ENCODE assay signal across 16 mouse cellular contexts in the genomic region with DNA sequence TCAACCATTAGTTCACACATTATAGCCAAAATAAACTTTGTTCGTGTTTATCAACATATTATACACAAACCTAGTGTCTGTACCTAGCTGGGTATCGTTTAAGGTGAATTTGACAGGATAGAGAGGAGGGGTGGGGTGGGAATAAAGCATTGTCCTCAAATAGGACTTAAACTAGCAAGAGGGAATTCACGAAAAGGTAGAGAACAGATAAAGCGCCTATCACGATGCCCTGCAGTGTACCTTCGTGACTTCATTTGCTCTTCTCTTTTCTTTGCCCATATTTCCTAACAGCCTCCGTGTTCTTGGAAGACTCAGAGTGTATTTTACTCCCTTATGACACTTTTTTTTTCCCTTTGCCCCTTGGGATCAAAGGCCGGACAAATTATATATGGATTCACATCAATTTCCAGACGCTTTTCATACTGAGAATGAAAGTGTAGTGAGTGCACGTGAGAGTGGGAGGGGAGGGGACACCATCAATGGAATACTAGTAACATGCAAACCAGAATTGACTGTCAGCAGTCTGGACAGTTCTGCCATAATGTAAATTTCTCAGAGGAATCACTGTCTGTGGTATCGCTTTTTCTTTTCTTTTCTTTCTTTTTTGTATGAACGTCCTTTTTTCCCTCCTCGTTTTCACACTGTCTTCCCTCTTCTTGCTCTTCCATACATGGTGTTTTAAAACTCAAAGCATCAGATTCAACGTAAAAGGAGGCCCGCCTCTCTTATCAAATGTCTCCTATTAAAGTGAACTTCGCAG. TPM values are rescaled to one million over a fixed set of nuclear protein-coding genes. Genes with fewer than 3 reads are reported as not detected.
DNase-seq lines count a peak whose midpoint lies in the region; ATAC-seq and TF ChIP-seq lines count a peak whose summit lies in the region.
"Had no signal": no experiment of that assay in that cellular context is flagged by ENCODE, and none has a peak within 500 bp of the region (broad histone marks: within the 10 kb centered on the region; RNA-seq: fewer than 3 reads in every experiment).

No protein-coding gene starts in this region.

- H3K27ac ChIP-seq in intestine, postnatal 0 days (ENCODE audit: low read depth, low read length): no peak overlapping the region
- no peak overlapping the region for H3K27ac ChIP-seq in intestine, embryonic 15.5 days
- H3K27ac ChIP-seq in limb, embryonic 11.5 days (replicated peaks; ENCODE audit: low read depth, low read length): 0 out of 2 replicates have a peak overlapping the region, but pooled peaks have one; percentile 62
- 0 out of 2 replicates have a peak overlapping the region, but pooled peaks have one; percentile 3 for H3K27ac ChIP-seq in midbrain, postnatal 0 days (ENCODE audit: low read depth, low read length)
- no peak overlapping the region for H3K27ac ChIP-seq in forebrain, embryonic 13.5 days
- H3K27ac ChIP-seq: liver, embryonic 14.5 days; macrophage had no signal

- no peaks in the 10 kb centered on the region for H3K36me3 ChIP-seq in intestine, postnatal 0 days (ENCODE audit: control insufficient read depth, insufficient read depth)
- no peaks in the 10 kb centered on the region for H3K36me3 ChIP-seq in intestine, embryonic 15.5 days
- H3K36me3 ChIP-seq in limb, embryonic 11.5 days (ENCODE audit: control insufficient read depth, insufficient read depth, low read length): no peaks in the 10 kb centered on the region; the same call in 1 of the 2 replicates
- no peaks in the 10 kb centered on the region for H3K36me3 ChIP-seq in midbrain, postnatal 0 days (ENCODE audit: insufficient read depth, low read length)
- H3K36me3 ChIP-seq in forebrain, embryonic 13.5 days (ENCODE audit: poor library complexity, severe bottlenecking): no peaks in the 10 kb centered on the region
- H3K36me3 ChIP-seq: heart, embryonic 10.5 days had no signal

- peak overlapping the region; percentile 5; the same call in 1 of the 2 replicates for H3K4me3 ChIP-seq in intestine, postnatal 0 days (ENCODE audit: low read depth, low read length)
- no peak overlapping the region for H3K4me3 ChIP-seq in intestine, embryonic 15.5 days (replicated peaks)
- 0 out of 2 replicates have a peak overlapping the region, but pooled peaks have one; percentile 5 for H3K4me3 ChIP-seq in limb, embryonic 11.5 days (ENCODE audit: low read depth, low read length)
- H3K4me3 ChIP-seq in midbrain, postnatal 0 days (ENCODE audit: low read depth, low read length): peak overlapping the region; percentile 16; the same call in 1 of the 2 replicates
- no peak overlapping the region for H3K4me3 ChIP-seq in forebrain, embryonic 13.5 days
- H3K4me3 ChIP-seq: myocyte had no signal

- peak; percentile 9 for DNase-seq in cerebellum, adult 9-10 months
- no peak for DNase-seq in cerebellum, adult 11 months
- peak; percentile 28 for DNase-seq in limb, embryonic 11.5 days (ENCODE audit: low spot score)
- DNase-seq in midbrain, postnatal 0 days (ENCODE audit: low spot score): no peak
- no peak for DNase-seq in Muller cell, postnatal 12 days (ENCODE audit: inconsistent ontology term)
- DNase-seq: adrenal gland, adult 8-10 months; heart, postnatal 4 days; kidney, postnatal 25 days had no signal

- no peak for TF ChIP-seq CTCF in intestine, postnatal 0 days (IDR thresholded peaks at IDR 0.05; ENCODE audit: low read depth)
- TF ChIP-seq CTCF in midbrain, postnatal 0 days (IDR thresholded peaks at IDR 0.05): no peak

- no peaks in the 10 kb centered on the region for H3K9me3 ChIP-seq in intestine, postnatal 0 days (ENCODE audit: control insufficient read depth)
- H3K9me3 ChIP-seq in intestine, embryonic 15.5 days: no peaks in the 10 kb centered on the region
- H3K9me3 ChIP-seq in limb, embryonic 11.5 days (ENCODE audit: control insufficient read depth, low read length): no peaks in the 10 kb centered on the region
- no peaks in the 10 kb centered on the region for H3K9me3 ChIP-seq in midbrain, postnatal 0 days (ENCODE audit: low read length)
- no peaks in the 10 kb centered on the region for H3K9me3 ChIP-seq in forebrain, embryonic 13.5 days (replicated peaks)
- H3K9me3 ChIP-seq: heart, embryonic 10.5 days had no signal

- no peaks in the 10 kb centered on the region for H3K4me1 ChIP-seq in intestine, postnatal 0 days (replicated peaks; ENCODE audit: control insufficient read depth, insufficient read depth, low read length)
- H3K4me1 ChIP-seq in intestine, embryonic 15.5 days (replicated peaks): peaks cover 11% of the 10 kb centered on the region
- H3K4me1 ChIP-seq in limb, embryonic 11.5 days (ENCODE audit: control insufficient read depth, insufficient read depth, low read length): peaks cover 31% of the 10 kb centered on the region
- H3K4me1 ChIP-seq in midbrain, postnatal 0 days (ENCODE audit: insufficient read depth, low read length): no peaks in the 10 kb centered on the region
- H3K4me1 ChIP-seq in forebrain, embryonic 13.5 days: peaks cover 17% of the 10 kb centered on the region

- H3K27me3 ChIP-seq in intestine, postnatal 0 days (replicated peaks; ENCODE audit: control insufficient read depth, insufficient read depth, low read length): peaks cover 90% of the 10 kb centered on the region
- peaks cover 68% of the 10 kb centered on the region for H3K27me3 ChIP-seq in intestine, embryonic 15.5 days (replicated peaks)
- peaks cover 6% of the 10 kb centered on the region; the same call in 1 of the 2 replicates for H3K27me3 ChIP-seq in limb, embryonic 11.5 days (ENCODE audit: control insufficient read depth, insufficient read depth, low read length)
- H3K27me3 ChIP-seq in midbrain, postnatal 0 days (ENCODE audit: insufficient read depth, low read length): peaks cover 37% of the 10 kb centered on the region
- peaks cover 85% of the 10 kb centered on the region for H3K27me3 ChIP-seq in forebrain, embryonic 13.5 days

- H3K9ac ChIP-seq in intestine, postnatal 0 days (ENCODE audit: low read depth, low read length): no peak overlapping the region
- no peak overlapping the region for H3K9ac ChIP-seq in intestine, embryonic 15.5 days
- peak overlapping the region; percentile 53 for H3K9ac ChIP-seq in limb, embryonic 11.5 days (ENCODE audit: low read length)
- no peak overlapping the region for H3K9ac ChIP-seq in midbrain, postnatal 0 days (replicated peaks; ENCODE audit: low read length, poor library complexity, severe bottlenecking)
- H3K9ac ChIP-seq in forebrain, embryonic 13.5 days: no peak overlapping the region
- H3K9ac ChIP-seq: liver, embryonic 14.5 days had no signal

- no peak overlapping the region for H3K4me2 ChIP-seq in intestine, postnatal 0 days (replicated peaks; ENCODE audit: low read depth)
- H3K4me2 ChIP-seq in intestine, embryonic 15.5 days (replicated peaks): no peak overlapping the region
- peak overlapping the region; percentile 45 for H3K4me2 ChIP-seq in limb, embryonic 11.5 days (ENCODE audit: low read depth, severe bottlenecking)
- H3K4me2 ChIP-seq in midbrain, postnatal 0 days (ENCODE audit: low read depth, low read length, poor library complexity, severe bottlenecking): peak overlapping the region; percentile 66
- no peak overlapping the region for H3K4me2 ChIP-seq in forebrain, embryonic 13.5 days

- ATAC-seq in intestine, postnatal 0 days: no peak
- no peak for ATAC-seq in intestine, embryonic 15.5 days
- no peak for ATAC-seq in limb, embryonic 11.5 days (ENCODE audit: insufficient number of reproducible peaks, low FRiP score, low TSS enrichment, low read depth)
- ATAC-seq in midbrain, postnatal 0 days (ENCODE audit: low FRiP score): no peak
- ATAC-seq in forebrain, embryonic 13.5 days: no peak

- WGBS in intestine, postnatal 0 days: 6% methylated on average over 16 of the region's 16 CpGs
- 5% methylated on average over 16 of the region's 16 CpGs for WGBS in intestine, embryonic 15.5 days
- WGBS in limb, embryonic 11.5 days: 13% methylated on average over 16 of the region's 16 CpGs
- WGBS in midbrain, postnatal 0 days: 9% methylated on average over 16 of the region's 16 CpGs
- 4% methylated on average over 16 of the region's 16 CpGs for WGBS in forebrain, embryonic 13.5 days

RNA-seq across cellular contexts. Expression of a gene that starts 8.8 kb away (rescaled TPM):
- polyA plus RNA-seq in intestine, postnatal 0 days (2015; fragmentation: Nextera tagmentation; extraction: Ambion mirVana): 15.4 and 16.8 TPM in 2 replicates
- polyA plus RNA-seq in intestine, embryonic 15.5 days (2015; fragmentation: Nextera tagmentation; extraction: Ambion mirVana): 22.1 and 23.6 TPM in 2 replicates
- polyA plus RNA-seq in limb, embryonic 11.5 days (2014; fragmentation: Nextera tagmentation; extraction: Ambion mirVana): 62.7 and 64.9 TPM in 2 replicates
- 37.5 and 39.6 TPM in 2 replicates for total RNA-seq in midbrain, postnatal 0 days (2014; rRNA removed)
- 37.7 and 39.3 TPM in 2 replicates for polyA plus RNA-seq in midbrain, postnatal 0 days (2015; fragmentation: Nextera tagmentation; extraction: Ambion mirVana)
- 29.4 and 32.4 TPM in 2 replicates for polyA plus RNA-seq in forebrain, embryonic 13.5 days (2015; fragmentation: Nextera tagmentation; extraction: Ambion mirVana)

RNA-seq across cellular contexts. Expression of a gene that starts 9.2 kb away (rescaled TPM):
- polyA plus RNA-seq in intestine, postnatal 0 days (2015; fragmentation: Nextera tagmentation; extraction: Ambion mirVana): 0.23 and 0.25 TPM in 2 replicates
- 0.24 and 0.44 TPM in 2 replicates for polyA plus RNA-seq in intestine, embryonic 15.5 days (2015; fragmentation: Nextera tagmentation; extraction: Ambion mirVana)
- 144 and 163 TPM in 2 replicates for polyA plus RNA-seq in limb, embryonic 11.5 days (2014; fragmentation: Nextera tagmentation; extraction: Ambion mirVana)
- total RNA-seq in midbrain, postnatal 0 days (2014; rRNA removed): 82.2 and 96.6 TPM in 2 replicates
- polyA plus RNA-seq in midbrain, postnatal 0 days (2015; fragmentation: Nextera tagmentation; extraction: Ambion mirVana): 55.0 and 61.1 TPM in 2 replicates
- polyA plus RNA-seq in forebrain, embryonic 13.5 days (2015; fragmentation: Nextera tagmentation; extraction: Ambion mirVana): 12.2 and 15.2 TPM in 2 replicates
- total RNA-seq: left cerebral cortex, adult 18-20 months had no signal

Comparison
In these comparisons a context has a peak if more than half of its experiments do, and no peak if none do; other contexts are left out.
1. DNase-seq: peak in cerebellum, adult 9-10 months (single experiment) and limb, embryonic 11.5 days (single experiment); none in cerebellum, adult 11 months (single experiment), midbrain, postnatal 0 days (single experiment) and Muller cell, postnatal 12 days (single experiment).
2. H3K4me3 ChIP-seq: peak in intestine, postnatal 0 days (single experiment), limb, embryonic 11.5 days (single experiment) and midbrain, postnatal 0 days (single experiment); none in intestine, embryonic 15.5 days (single experiment) and forebrain, embryonic 13.5 days (single experiment).
3. H3K27ac ChIP-seq: peak in limb, embryonic 11.5 days (single experiment) and midbrain, postnatal 0 days (single experiment); none in intestine, postnatal 0 days (single experiment), intestine, embryonic 15.5 days (single experiment) and forebrain, embryonic 13.5 days (single experiment).
4. H3K4me2 ChIP-seq: peak in limb, embryonic 11.5 days (single experiment) and midbrain, postnatal 0 days (single experiment); none in intestine, postnatal 0 days (single experiment), intestine, embryonic 15.5 days (single experiment) and forebrain, embryonic 13.5 days (single experiment).